Mouse (Mus musculus): Measurements from ENCODE around the gene Gm20481.
"Not testable (repeated sequence)": the region's sequence is repeated elsewhere in the genome, so short reads cannot be mapped to it uniquely, and the experiment has no call there.

Gene Gm20481

DNA sequence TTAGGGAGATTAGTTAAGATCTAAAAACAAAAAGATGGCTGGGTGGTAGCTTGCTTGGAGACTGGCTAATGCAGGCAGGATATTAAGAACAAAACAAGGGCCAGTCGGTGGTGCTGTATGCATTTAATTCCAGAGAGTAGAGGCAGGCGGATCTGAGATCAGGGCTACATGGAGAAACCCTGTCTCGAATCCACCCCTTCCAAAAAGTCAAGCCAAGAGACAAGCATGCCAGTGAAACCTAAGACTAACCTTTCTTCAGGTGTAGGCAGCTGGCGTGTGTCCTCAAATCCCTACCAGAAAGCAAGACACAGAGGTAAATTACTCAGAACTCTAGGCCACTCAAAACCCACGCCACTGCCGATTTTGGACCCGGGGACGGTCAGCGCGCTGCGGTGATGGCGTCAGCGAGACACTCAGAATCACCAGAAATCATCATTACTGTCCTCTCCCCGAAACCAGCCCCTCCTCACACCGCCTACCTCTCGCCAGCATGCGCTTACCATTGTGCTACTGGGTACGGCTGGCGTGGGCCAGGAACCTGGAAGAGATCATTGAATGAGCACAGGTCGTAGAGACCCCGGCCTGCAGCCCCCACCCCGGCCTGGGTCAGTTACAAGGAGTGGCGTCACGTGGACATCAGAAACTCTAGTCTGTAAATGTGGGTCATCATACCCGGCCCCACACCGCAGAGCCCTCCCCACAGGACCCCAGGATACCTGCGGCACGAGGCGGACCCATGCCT, 17.9 kb upstream of the Gm20481 start:
- DNase-seq (ENCODE audit: low spot score in 2 of 2) = no peak

DNA sequence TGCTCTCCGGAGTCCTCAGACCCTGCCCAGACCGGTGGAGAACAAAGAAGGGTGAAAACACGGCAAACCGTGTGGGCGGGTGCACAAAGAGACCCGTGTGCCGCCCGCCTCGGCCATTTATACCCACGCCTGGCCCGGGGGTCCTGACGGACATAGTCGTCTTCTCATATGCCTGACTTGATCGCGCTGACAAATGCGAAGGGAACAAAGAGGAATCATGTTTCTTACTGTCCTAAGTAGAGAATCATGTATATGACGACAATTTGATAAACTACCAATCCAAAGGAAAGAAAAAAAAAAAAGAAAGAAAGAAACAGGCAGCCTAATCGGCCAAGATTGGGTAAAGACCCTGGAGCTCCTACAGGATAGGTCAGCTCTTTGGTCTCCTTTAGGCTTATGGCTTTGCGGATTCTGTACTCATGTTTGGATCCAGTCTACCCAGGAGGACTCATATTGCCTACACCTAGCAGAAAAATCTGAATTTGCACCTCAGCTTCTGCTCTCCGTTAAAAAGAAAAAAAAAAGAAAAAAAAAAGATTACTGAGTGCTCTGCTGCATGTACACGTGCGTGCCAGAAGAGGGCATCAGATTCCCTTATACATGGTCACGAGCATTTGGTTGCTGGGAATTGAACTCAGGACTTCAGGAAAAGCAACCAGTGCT, 17.2 kb upstream of the Gm20481 start:
- peak; percentile 70 to 80 for DNase-seq (ENCODE audit: low spot score in 2 of 2)

DNA sequence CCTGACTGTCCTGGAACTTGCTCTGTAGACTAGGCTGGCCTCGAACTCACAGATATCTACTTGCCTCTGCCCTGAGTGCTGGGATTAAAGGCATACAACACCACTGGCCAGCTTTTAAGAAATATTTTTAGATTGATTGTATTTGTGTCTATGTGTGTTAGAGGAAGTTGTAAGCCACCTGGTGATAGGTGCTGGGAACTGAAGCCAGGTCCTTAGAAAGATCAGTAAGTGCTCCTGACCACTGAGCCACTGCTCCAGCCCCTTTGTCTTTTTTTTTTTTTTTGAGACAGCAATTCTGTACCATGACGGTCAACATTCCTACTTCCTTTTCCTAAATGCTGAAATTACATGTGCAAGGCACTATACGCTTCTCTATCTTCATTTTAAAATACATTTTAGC, 16.5 kb upstream of the Gm20481 start:
- DNase-seq (ENCODE audit: low spot score in 2 of 2) = no peak

DNA sequence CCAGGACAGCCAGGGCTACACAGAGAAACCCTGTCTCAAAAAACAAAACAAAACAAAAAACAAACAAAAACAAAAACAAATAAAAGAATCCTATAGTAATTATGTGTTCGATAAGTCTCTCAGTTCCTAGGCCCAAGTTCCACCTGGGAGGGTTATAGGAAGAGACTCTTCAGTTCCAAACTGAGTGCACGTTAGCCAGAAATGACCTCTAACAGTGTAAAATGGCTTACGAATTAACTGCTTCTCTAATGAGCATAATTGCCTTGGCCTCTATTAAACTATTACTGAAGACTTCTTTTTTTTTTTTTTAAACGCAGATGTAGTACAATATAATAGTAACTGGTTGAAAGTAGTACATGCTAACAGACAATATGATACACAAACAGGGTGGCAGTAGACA, 15.8 kb upstream of the Gm20481 start:
- no peak for DNase-seq (ENCODE audit: low spot score in 2 of 2)

DNA sequence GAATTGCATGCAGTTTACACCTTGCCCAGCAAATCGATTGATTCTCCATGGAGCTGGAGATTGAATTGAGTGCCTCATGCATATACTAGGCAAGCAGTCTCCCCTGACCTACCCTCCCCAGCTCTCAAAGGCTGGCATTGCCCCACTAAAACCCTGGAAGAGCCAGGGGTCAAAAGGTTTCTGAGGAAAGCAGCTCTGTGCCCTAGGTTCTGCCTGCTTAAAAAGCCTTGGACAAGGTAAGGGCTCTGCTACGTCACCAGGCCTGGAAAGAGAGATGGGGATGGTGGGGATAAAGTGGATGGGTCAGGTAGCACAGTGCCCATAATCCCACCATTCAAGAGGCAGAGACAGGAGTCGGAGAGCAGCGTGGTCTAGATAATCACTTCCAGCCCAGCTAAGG, 14.9 kb upstream of the Gm20481 start:
- DNase-seq (ENCODE audit: low spot score in 2 of 2) = no peak

DNA sequence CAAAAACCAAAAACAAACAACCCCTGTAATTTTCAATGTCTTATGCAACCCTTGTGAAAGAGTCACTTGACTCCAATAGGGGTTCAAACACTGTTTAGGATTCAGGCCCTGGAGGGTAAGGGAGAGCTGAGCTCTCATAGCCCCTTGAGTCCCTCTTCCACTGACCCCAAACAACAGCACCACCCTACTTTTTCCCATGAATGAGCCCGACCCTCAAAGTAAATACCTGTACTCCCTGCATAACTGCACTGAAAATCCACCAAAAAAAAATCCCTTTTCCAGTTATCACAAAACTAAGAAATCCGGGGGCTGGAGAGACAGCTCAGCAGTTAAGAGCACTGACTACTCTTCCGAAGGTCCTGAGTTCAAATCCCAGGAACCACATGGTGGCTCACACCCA, 13.8 kb upstream of the Gm20481 start:
- no peak for DNase-seq (ENCODE audit: low spot score in 2 of 2)

DNA sequence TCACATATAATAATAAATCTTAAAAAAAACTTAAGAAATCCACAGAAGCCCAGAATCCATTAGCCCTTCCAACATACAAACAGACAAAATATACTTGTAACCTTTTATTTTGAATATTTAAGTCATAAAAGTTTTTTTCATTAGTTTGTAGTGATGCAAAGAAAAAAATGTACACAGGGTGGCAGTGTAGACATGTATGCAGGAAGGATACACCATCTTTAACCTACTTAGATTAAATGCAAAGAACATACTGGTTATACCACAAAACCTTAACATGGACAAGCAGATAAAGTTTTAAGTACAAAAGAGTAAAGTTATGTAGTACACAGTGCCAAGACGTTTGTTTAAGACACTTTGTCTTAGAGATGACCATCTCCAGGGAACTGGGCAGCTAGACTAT, 13.4 kb upstream of the Gm20481 start:
- DNase-seq (ENCODE audit: low spot score in 2 of 2) = no peak

DNA sequence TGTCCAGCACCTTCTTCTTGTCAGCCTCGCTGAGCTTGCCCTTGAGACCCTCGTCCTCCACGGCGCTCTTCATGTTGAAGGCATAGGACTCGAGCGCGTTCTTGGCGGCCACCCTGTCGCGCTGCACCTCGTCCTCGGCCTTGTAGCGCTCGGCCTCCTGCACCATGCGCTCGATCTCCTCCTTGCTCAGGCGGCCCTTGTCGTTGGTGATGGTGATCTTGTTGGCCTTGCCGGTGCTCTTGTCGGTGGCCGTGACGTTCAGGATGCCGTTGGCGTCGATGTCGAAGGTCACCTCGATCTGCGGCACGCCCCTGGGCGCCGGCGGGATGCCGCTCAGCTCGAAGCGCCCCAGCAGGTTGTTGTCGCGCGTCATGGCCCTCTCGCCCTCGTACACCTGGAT, 12.4 kb upstream of the Gm20481 start:
- not testable (repeated sequence) for DNase-seq (ENCODE audit: low spot score in 2 of 2)

DNA sequence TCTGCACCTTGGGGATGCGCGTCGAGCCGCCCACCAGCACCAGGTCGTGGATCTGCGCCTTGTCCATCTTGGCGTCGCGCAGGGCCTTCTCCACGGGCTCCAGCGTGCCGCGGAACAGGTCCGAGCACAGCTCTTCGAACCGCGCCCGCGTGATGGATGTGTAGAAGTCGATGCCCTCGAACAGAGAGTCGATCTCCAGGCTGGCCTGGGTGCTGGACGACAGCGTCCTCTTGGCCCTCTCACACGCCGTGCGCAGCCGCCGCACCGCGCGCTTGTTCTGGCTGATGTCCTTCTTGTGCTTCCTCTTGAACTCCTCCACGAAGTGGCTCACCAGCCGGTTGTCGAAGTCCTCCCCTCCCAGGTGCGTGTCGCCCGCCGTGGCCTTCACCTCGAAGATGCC, 11.7 kb upstream of the Gm20481 start:
- not testable (repeated sequence) for DNase-seq (ENCODE audit: low spot score in 2 of 2)

DNA sequence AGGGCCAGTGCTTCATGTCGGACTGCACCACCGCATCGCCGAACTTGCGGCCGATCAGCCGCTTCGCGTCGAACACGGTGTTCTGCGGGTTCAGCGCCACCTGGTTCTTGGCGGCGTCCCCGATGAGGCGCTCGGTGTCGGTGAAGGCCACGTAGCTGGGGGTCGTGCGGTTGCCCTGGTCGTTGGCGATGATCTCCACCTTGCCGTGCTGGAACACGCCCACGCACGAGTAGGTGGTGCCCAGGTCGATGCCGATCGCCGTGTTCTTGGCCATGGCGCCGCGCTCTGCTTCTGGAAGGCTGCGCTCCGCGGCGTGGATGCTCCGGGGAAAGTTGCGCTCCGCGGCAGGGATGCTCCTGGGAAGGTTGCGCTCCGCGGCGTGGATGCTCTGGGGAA, 11.0 kb upstream of the Gm20481 start:
- DNase-seq (ENCODE audit: low spot score in 2 of 2) = not testable (repeated sequence)

DNA sequence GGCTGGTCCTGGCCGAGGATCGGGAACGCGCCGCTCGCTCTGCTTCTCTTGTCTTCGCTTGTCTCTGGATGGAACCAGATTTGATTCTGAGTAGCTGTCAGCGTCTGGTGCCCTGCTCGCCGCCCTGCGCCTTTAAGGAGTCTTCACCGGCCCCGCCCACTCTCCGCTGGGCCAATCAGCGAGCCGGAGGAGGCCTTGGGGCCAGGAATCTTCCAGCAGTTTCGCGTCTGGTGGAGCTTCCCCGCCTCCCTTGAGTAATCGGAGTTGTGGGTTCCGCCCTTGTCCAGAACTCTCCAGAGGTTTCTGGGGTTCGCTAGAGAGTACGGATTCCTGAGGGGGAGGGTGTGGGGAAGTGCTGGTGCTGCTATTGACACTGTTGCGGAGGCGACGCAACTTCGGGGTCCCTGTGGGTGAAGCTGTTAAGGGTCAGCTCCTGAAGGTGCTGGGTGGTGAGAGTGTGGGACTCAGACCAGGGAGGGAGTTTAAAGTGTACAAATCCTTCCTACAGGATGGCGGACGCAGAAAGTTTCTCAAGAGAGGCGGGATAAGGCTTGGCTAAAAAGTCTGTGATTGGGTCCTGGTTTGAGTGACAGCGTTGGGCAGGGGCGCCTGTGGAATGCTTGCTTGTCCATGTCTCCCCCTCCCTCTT, 10.5 kb upstream of the Gm20481 start, which contains the start of gene Hspa1b:
Gene Hspa1b, minus strand, starts transcription at position 109 of the 649 bp plus-strand sequence.
- DNase-seq (ENCODE audit: low spot score in 2 of 2) = peak; percentile 76 to 77

DNA sequence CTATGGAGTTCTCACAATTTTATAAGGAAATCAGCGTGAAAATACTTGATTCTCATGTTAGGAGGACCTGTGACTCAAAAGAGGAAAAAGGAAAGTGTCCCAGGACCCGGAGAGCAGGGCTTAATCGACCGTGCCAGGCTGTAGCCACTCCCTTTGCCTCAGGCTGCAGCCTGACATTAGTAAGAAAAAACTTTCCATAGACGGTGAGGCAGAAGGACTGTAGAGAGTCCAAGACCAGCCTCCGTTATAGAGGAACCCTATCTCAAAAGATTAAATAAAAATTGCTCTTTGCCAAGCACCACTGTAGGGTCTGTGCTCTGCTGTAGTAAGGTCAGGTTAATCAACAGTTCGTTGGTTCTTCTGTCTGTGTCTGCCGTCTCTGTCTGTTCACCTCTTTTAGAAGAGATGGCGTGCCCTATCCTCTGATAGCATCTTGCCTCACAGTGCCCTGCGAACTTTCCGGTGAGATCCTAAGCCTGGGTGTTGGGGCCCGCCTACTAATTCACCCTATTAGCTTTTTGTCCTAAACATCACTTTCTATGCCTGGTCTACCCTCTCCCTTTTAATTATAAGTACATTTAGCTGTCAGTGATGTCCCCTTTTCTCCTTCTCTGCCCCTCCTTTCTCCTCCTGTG, 9.7 kb upstream of the Gm20481 start:
- DNase-seq (ENCODE audit: low spot score in 2 of 2) = no peak

DNA sequence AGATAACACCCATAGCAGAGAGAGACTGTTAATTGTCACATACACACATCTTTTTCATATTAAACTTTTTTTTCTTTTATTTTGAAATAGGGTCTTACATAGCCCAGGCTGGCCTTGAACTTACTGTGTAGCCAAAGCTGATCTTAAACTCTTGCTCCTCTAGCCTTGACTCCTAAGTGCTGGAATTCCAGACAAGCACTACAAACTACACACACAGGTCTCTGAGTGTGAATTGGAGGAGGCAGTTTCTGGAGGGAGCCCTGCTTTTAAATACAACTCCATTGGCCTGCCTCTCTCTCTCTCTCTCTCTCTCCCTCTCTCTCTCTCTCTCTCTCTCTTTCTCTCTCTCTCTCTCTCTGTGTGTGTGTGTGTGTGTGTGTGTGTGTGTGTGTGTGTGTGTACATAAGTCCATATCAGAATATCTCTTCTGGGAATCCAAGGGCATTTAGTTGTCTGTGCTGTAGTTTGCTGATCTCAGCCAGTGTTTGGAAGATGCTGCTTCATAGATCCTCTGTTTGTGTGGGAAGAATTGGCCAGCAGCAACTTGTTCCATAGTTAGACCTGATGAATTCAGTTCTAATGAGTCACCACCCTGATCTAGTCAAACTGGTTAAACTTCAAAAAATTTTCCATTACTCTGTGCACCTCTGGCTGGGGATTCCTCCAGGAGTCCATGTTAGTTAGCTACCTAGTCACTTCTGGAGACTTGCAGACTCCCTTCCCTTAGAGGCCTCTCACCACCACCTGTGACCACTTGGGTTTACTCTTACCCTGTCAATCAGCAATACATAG, 8.8 kb upstream of the Gm20481 start:
- DNase-seq (ENCODE audit: low spot score in 2 of 2) = no peak

DNA sequence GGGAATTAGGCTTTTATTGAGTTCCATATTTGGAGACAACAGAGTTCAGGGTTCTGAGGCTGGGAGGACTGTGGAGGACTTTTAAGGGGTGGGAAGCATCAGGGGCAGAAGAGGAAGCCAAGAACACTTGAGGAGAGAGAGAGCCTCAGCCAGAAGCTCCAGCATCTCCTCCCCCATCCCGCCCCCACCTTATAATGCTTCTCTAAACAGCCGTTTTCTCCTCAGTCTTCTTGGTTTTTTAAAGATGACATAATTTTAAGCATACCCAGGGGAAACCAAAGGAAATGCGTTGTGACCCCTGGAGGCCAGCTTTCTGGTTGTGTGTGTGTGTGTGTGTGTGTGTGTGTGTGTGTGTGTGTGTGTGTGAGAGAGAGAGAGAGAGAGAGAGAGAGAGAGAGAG, 7.6 kb upstream of the Gm20481 start:
- no peak for DNase-seq (ENCODE audit: low spot score in 2 of 2)

DNA sequence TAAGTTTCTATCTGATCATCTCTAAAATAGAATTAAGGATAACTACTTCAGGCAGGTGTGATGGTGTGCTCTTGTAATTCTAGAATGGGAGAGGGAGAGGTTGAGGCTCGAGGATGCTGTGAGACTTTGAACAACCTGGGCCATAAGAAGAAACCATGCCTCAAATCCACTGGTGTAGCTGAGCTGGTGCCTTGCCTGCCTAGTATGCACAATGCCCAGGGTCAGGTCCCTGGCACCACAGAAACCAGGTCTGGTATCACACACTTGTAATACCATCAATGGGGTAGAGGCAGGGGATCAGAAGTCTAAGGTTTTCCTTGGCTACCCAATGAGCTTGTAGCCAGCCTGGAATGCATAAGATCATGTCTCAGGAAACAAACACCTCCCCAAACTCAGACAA, 6.9 kb upstream of the Gm20481 start:
- DNase-seq (ENCODE audit: low spot score in 2 of 2) = no peak

DNA sequence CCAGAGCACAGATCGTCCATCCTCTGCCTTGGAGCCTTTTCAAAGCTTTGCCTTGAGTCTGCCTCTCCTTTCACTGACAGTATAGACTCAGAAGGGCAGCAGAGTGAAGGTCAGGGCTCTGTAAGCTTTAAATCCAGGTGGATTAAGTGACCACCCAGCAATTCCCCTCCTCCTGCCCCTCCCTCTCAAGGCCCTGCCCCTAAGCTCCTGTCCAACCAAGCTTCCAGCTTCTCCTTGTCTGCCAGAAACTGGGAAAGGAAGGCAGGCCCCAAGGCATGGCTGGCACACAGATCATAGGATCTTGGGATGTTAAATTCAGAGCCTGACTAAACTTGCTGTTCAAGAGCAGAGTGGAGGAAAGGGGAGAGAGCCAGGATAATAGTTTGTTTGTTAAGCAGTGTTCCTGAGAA, 5.1 kb upstream of the Gm20481 start:
- DNase-seq (ENCODE audit: low spot score in 2 of 2) = no peak

DNA sequence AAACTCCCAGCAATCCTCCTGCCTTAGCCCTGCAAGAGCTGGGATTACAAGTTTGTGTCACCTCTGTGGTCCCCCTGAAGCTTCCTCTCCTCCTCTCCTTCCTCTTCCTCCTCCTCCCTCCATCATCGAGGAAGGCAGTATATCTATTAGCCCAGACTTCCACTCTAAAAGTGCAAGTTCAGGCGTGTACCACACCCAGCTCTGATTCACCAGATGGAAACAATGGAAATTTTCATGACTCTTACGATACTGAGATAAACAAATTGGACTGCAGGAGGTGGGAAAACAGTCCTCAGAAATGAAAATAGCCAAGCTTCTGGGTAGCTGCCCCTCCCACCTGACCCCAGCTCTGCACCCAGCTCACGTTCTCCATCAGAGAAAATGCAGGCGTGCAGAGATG, 4.1 kb upstream of the Gm20481 start:
- no peak for DNase-seq (ENCODE audit: low spot score in 2 of 2)

DNA sequence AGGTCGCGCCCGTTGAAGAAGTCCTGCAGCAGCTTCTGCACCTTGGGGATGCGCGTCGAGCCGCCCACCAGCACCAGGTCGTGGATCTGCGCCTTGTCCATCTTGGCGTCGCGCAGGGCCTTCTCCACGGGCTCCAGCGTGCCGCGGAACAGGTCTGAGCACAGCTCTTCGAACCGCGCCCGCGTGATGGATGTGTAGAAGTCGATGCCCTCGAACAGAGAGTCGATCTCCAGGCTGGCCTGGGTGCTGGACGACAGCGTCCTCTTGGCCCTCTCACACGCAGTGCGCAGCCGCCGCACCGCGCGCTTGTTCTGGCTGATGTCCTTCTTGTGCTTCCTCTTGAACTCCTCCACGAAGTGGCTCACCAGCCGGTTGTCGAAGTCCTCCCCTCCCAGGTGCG, 1.1 kb downstream of the Gm20481 start:
- DNase-seq (ENCODE audit: low spot score in 2 of 2) = not testable (repeated sequence)

DNA sequence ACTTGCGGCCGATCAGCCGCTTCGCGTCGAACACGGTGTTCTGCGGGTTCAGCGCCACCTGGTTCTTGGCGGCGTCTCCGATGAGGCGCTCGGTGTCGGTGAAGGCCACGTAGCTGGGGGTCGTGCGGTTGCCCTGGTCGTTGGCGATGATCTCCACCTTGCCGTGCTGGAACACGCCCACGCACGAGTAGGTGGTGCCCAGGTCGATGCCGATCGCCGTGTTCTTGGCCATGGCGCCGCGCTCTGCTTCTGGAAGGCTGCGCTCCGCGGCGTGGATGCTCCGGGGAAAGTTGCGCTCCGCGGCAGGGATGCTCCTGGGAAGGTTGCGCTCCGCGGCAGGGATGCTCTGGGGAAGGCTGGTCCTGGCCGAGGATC, 2.0 kb downstream of the Gm20481 start:
- not testable (repeated sequence) for DNase-seq (ENCODE audit: low spot score in 2 of 2)

DNA sequence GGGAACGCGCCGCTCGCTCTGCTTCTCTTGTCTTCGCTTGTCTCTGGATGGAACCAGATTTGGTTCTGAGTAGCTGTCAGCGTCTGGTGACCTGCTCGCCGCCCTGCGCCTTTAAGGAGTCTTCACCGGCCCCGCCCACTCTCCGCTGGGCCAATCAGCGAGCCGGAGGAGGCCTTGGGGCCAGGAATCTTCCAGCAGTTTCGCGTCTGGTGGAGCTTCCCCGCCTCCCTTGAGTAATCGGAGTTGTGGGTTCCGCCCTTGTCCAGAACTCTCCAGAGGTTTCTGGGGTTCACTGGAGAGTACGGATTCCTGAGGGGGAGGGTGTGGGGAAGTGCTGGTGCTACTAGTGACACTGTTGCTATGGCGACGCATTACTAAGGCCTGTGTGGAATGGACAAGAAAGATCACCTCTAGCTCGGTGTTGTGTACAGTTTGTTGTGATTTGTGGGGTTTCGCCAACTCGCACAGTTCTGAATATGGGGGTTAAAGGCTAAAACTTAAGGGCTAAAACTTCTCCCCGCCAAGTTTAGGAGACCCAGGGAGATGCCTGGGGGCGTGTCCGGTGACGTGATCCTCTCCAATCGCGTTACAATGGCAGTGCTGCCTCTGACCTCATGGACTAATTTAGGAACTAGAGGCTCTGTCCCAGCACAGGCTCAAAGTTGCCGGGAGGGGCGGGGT, 2.5 kb downstream of the Gm20481 start, which contains the start of the genes Hspa1a and Hspa1l:
Gene Hspa1a, minus strand, starts transcription at position 88 of the 681 bp plus-strand sequence.
Gene Hspa1l, plus strand, starts transcription at position 635 of the 681 bp plus-strand sequence.
- DNase-seq (ENCODE audit: low spot score in 2 of 2) = peak; percentile 64 to 67
